10 mouse cellular contexts compared by ENCODE assay signal in genomic region chr5:148978458-148979165, GRCm38 (mm10). TPM values are rescaled to one million over a fixed set of nuclear protein-coding genes. Genes with fewer than 3 reads are reported as not detected.
A peak's percentile ranks its signal among the peaks of the same experiment; 100 is the strongest.
DNase-seq lines count a peak whose midpoint lies in the region; ATAC-seq lines count a peak whose summit lies in the region.
"Had no signal": no experiment of that assay in that cellular context is flagged by ENCODE, and none has a peak within 500 bp of the region (broad histone marks: within the 10 kb centered on the region; RNA-seq: fewer than 3 reads in every experiment).

No protein-coding gene starts in this region.

- no peak for DNase-seq in heart, postnatal 14 days
- DNase-seq in kidney, postnatal 25 days = peak; percentile 80 to 93
- peak; percentile 61 for DNase-seq in splenic B cell, adult 2 months (ENCODE audit: low read depth, low spot score)
- DNase-seq in left cerebral cortex, adult 18-20 months (ENCODE audit: low spot score in 2 of 2) = no peak
- DNase-seq in embryo, embryonic 11 days = no peak
- DNase-seq in cerebellum, postnatal 25 days = no peak
- DNase-seq: cerebellum, adult 8-10 months had no signal

- WGBS in heart, embryonic 15.5 days = 58% methylated on average over 18 of the region's 18 CpGs

- no peak for ATAC-seq in heart, embryonic 15.5 days (replicated peaks; ENCODE audit: insufficient number of reproducible peaks, insufficient read depth, low FRiP score, low read depth)
- ATAC-seq in common myeloid progenitor, adult 5-6 weeks (replicated peaks; ENCODE audit: low read depth, poor library complexity, severe bottlenecking) = peak; percentile 27

- intact Hi-C loops in heart, postnatal 14 days (cut with DNase I) = no loop called here

- H3K36me3 ChIP-seq in heart, embryonic 15.5 days = no peaks in the 10 kb centered on the region
- H3K36me3 ChIP-seq in splenic B cell, adult 2 months (ENCODE audit: control insufficient read depth, insufficient read depth, low read length, poor library complexity, severe bottlenecking) = no peaks in the 10 kb centered on the region

- H3K27ac ChIP-seq in heart, embryonic 15.5 days = peak overlapping the region; percentile 82

- H3K4me3 ChIP-seq in heart, embryonic 15.5 days = no peak overlapping the region

- no peak overlapping the region for H3K9ac ChIP-seq in heart, embryonic 15.5 days

- H3K27me3 ChIP-seq in heart, embryonic 15.5 days = no peaks in the 10 kb centered on the region
- no peaks in the 10 kb centered on the region for H3K27me3 ChIP-seq in splenic B cell, adult 2 months (ENCODE audit: control insufficient read depth, insufficient read depth, low read length, poor library complexity, severe bottlenecking)

- no peaks in the 10 kb centered on the region for H3K9me3 ChIP-seq in heart, embryonic 15.5 days (replicated peaks)

- peaks cover 16% of the 10 kb centered on the region for H3K4me1 ChIP-seq in heart, embryonic 15.5 days (replicated peaks)

- H3K4me2 ChIP-seq in heart, embryonic 15.5 days = no peak overlapping the region

RNA-seq across cellular contexts. Expression of gene Gm42791, which starts 16.3 kb away (rescaled TPM):
- polyA plus RNA-seq in heart, embryonic 15.5 days (2015; fragmentation: Nextera tagmentation; extraction: Ambion mirVana) = 2.1 and 2.6 TPM in 2 replicates
- total RNA-seq in heart, postnatal 14 days (2021) = 1 to 10 TPM; 3.3 to 6.1 TPM
- not detected in 2 replicates for total RNA-seq in common myeloid progenitor, adult 5-6 weeks (2017)
- total RNA-seq in left cerebral cortex, adult 18-20 months (2021) = 10 to 100 TPM; 31.6 to 40.1 TPM
- total RNA-seq: ES-E14 had no signal

RNA-seq across cellular contexts. Expression of gene Katnal1, which starts 49.5 kb away (rescaled TPM):
- 10.2 and 12.0 TPM in 2 replicates for polyA plus RNA-seq in heart, embryonic 15.5 days (2015; fragmentation: Nextera tagmentation; extraction: Ambion mirVana)
- total RNA-seq in heart, postnatal 14 days (2021) = 1 to 10 TPM; 5.4 to 7.9 TPM
- total RNA-seq in common myeloid progenitor, adult 5-6 weeks (2017) = 9.1 and 10.6 TPM in 2 replicates
- total RNA-seq in left cerebral cortex, adult 18-20 months (2021) = 10 to 100 TPM; 75.2 to 78.2 TPM

Comparison
In these comparisons a context has a peak if more than half of its experiments do, and no peak if none do; other contexts are left out.
1. DNase-seq: peak in kidney, postnatal 25 days (2 of 2) and splenic B cell, adult 2 months (single experiment); none in heart, postnatal 14 days (0 of 2), left cerebral cortex, adult 18-20 months (0 of 2), embryo, embryonic 11 days (single experiment) and cerebellum, postnatal 25 days (0 of 2).
2. RNA of gene Gm42791, which starts 16.3 kb away (total RNA-seq): 31.6 to 40.1 TPM in left cerebral cortex, adult 18-20 months; 3.3 to 6.1 TPM in heart, postnatal 14 days and not detected in common myeloid progenitor, adult 5-6 weeks; every median in the first group is over 4 times any median in the second.